Mouse (Mus musculus): ENCODE results near the gene Tmem98. TPM values are rescaled to one million over a fixed set of nuclear protein-coding genes. Genes with fewer than 3 reads are reported as not detected.

Gene Tmem98
- polyA plus RNA-seq, 1 experiment, result 10.9 TPM

DNA sequence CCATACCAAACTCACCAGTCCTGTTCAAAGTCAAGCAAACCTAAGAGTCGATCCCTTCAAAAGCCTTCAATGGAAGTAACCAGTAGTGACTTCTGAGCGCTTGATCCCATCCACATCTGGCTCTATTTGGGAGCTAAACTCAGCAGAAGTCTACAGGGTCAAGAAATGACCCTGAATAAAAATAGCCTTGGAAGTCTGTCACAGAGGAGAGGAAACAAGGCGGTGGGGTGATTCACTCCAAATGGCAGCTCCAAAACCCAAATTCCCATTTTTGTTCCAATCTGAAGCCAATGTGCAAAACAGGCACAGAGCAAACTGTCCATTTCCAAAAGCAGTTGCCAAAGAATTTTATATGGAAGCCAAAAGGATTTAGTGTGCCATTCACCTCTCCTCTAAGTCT, 38.8 kb upstream of the Tmem98 start:
- 97% methylated on average over 3 of the region's 3 CpGs for WGBS
- Histone ChIP-seq H3K36me3 (ENCODE audit: control insufficient read depth, insufficient read depth, low read length) (no peaks in the 10 kb centered on the region), H3K4me3 (ENCODE audit: control insufficient read depth, insufficient read depth, low read length) (no peak overlapping the region), H3K4me1 (replicated peaks; ENCODE audit: control insufficient read depth, insufficient read depth, low read length) (no peaks in the 10 kb centered on the region), H3K27ac (ENCODE audit: control insufficient read depth, insufficient read depth, low read length) (no peak overlapping the region), H3K27me3 (ENCODE audit: control insufficient read depth, insufficient read depth, low read length) (no peaks in the 10 kb centered on the region)
- TF ChIP-seq CTCF (IDR thresholded peaks at IDR 0.05; ENCODE audit: borderline replicate concordance, control insufficient read depth, extremely low read depth, insufficient read depth, low read length, poor library complexity) (no peak), POLR2A (IDR thresholded peaks at IDR 0.05; ENCODE audit: control insufficient read depth, extremely low read depth, insufficient read depth, low read length, poor library complexity) (no peak)
- no peak for DNase-seq

DNA sequence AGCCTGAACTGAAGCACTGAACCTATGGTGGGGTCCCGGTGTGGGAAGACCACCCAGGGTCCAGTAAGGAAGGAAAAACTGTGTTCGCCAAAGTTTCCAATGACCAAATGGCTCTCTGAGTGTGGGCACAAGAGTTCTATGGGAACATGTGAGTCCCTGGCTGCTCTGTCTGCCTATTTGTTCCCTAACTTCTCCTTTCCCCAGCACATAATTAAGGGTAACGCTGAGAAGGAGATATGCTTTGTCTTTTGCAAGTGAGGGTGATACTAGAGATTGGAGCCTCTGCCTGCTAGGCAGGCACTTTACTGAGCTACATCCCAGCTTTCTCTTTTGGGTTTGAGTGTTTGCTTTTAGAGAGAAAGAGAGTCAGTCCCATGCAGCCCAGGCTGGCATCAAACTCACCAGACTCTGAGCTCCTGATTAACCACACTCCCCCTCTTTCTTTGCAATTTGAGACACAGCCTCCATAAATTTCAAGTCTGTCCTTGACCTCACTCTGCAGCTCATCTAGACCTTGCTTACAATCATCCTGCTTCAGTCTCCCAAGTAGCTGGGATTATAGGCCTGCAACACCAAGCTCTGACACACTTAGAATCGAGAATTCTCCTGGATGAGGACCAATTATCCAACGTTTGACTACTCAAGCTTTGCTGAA, 38.3 kb upstream of the Tmem98 start:
- H3K36me3 ChIP-seq (ENCODE audit: control insufficient read depth, insufficient read depth, low read length), result no peaks in the 10 kb centered on the region
- TF ChIP-seq CTCF (IDR thresholded peaks at IDR 0.05; ENCODE audit: borderline replicate concordance, control insufficient read depth, extremely low read depth, insufficient read depth, low read length, poor library complexity) (no peak), POLR2A (IDR thresholded peaks at IDR 0.05; ENCODE audit: control insufficient read depth, extremely low read depth, insufficient read depth, low read length, poor library complexity) (no peak)
- H3K27me3 ChIP-seq (ENCODE audit: control insufficient read depth, insufficient read depth, low read length), result no peaks in the 10 kb centered on the region
- no peaks in the 10 kb centered on the region for H3K4me1 ChIP-seq (replicated peaks; ENCODE audit: control insufficient read depth, insufficient read depth, low read length)
- WGBS, result 82% methylated on average over 5 of the region's 5 CpGs
- no peak overlapping the region for H3K27ac ChIP-seq (ENCODE audit: control insufficient read depth, insufficient read depth, low read length)
- no peak for DNase-seq
- no peak overlapping the region for H3K4me3 ChIP-seq (ENCODE audit: control insufficient read depth, insufficient read depth, low read length)

DNA sequence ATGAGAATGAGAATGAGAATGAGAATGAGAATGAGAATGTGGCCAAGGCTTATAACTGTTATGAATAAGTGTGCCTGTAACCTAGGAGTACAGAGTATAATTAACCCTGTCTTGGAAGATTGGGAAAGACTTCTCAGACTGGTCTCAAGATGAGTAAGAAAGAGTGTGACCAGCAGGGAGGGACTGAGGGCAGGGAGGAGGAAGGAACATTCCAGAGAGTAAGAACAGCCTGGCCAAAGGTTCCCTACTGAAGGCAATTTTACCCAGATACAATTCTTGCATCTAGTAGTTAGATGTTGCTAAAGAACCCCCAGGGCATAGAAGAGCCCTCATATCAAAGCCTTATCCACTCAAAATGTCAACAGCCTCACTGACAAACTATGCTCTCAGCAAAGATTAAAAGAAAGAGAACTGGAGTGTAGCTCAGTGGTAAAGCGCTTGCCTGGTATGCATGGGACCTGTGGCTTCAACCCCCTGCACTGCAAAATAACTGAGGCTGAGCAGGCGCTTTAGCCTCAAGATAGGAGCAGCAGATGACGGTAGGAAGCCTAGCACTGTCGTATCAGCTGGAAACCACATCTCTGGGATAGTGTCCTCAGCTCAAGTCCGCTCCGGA, 37.3 kb upstream of the Tmem98 start:
- 91% methylated on average over 6 of the region's 6 CpGs for WGBS
- H3K4me3 ChIP-seq (ENCODE audit: control insufficient read depth, insufficient read depth, low read length), result no peak overlapping the region
- no peaks in the 10 kb centered on the region for H3K36me3 ChIP-seq (ENCODE audit: control insufficient read depth, insufficient read depth, low read length)
- H3K27ac ChIP-seq (ENCODE audit: control insufficient read depth, insufficient read depth, low read length), result no peak overlapping the region
- H3K27me3 ChIP-seq (ENCODE audit: control insufficient read depth, insufficient read depth, low read length), result no peaks in the 10 kb centered on the region
- TF ChIP-seq CTCF (IDR thresholded peaks at IDR 0.05; ENCODE audit: borderline replicate concordance, control insufficient read depth, extremely low read depth, insufficient read depth, low read length, poor library complexity), result no peak
- no peak for DNase-seq
- H3K4me1 ChIP-seq (replicated peaks; ENCODE audit: control insufficient read depth, insufficient read depth, low read length), result no peaks in the 10 kb centered on the region

DNA sequence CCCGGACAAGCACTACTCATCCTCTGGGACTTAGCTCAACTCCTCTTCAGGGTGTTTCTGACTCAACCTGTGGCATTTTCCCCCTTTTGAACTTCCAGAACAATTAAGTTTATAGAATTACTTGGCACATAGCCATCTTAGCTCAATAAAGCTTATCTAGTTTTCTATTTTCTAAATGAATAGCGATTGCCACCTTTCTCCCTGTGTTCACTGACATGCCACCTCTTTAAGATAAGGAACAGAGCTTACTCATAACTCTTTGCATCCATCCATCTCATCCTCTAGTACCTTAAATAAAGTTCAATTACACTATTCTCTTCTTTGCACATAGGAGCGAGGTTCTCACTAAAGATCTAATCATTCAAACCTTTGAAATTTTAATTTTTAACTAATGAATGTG, 34.4 kb upstream of the Tmem98 start:
- Histone ChIP-seq H3K27me3 (ENCODE audit: control insufficient read depth, insufficient read depth, low read length) (no peaks in the 10 kb centered on the region; the same call in 1 of the 2 replicates), H3K27ac (ENCODE audit: control insufficient read depth, insufficient read depth, low read length) (no peak overlapping the region), H3K4me3 (ENCODE audit: control insufficient read depth, insufficient read depth, low read length) (no peak overlapping the region), H3K36me3 (ENCODE audit: control insufficient read depth, insufficient read depth, low read length) (no peaks in the 10 kb centered on the region), H3K4me1 (replicated peaks; ENCODE audit: control insufficient read depth, insufficient read depth, low read length) (peaks cover 2% of the 10 kb centered on the region; the same call in 1 of the 2 replicates)
- WGBS, result 94% methylated on average over 3 of the region's 3 CpGs
- no peak for DNase-seq
- TF ChIP-seq POLR2A (IDR thresholded peaks at IDR 0.05; ENCODE audit: control insufficient read depth, extremely low read depth, insufficient read depth, low read length, poor library complexity), result no peak
- no peak for TF ChIP-seq CTCF (IDR thresholded peaks at IDR 0.05; ENCODE audit: borderline replicate concordance, control insufficient read depth, extremely low read depth, insufficient read depth, low read length, poor library complexity)

DNA sequence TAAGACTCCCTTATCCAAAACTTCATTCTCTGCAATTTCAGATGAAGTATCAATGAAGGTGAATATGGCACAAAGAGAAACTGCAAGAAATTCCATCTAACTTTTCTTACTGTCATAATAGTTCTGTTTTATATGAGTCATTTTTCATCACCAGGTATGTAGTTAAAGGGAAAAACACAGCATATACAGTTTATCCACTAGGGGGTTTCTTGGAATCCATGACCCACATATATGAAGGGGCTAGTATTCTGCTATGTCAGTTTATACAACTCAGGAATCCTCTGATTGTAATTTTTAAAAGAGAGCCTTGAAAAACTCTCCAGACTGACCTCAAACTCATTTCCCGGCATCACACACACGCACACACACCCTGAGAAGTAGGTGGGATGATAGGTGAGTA, 32.3 kb upstream of the Tmem98 start:
- 89% methylated on average over 2 of the region's 2 CpGs for WGBS
- peaks cover 2% of the 10 kb centered on the region; the same call in 1 of the 2 replicates for H3K4me1 ChIP-seq (replicated peaks; ENCODE audit: control insufficient read depth, insufficient read depth, low read length)
- H3K27ac ChIP-seq (ENCODE audit: control insufficient read depth, insufficient read depth, low read length), result no peak overlapping the region
- H3K36me3 ChIP-seq (ENCODE audit: control insufficient read depth, insufficient read depth, low read length), result no peaks in the 10 kb centered on the region
- no peaks in the 10 kb centered on the region; the same call in 1 of the 2 replicates for H3K27me3 ChIP-seq (ENCODE audit: control insufficient read depth, insufficient read depth, low read length)
- H3K4me3 ChIP-seq (ENCODE audit: control insufficient read depth, insufficient read depth, low read length), result no peak overlapping the region
- DNase-seq, result no peak
- TF ChIP-seq CTCF (IDR thresholded peaks at IDR 0.05; ENCODE audit: borderline replicate concordance, control insufficient read depth, extremely low read depth, insufficient read depth, low read length, poor library complexity) (no peak), POLR2A (IDR thresholded peaks at IDR 0.05; ENCODE audit: control insufficient read depth, extremely low read depth, insufficient read depth, low read length, poor library complexity) (no peak)

DNA sequence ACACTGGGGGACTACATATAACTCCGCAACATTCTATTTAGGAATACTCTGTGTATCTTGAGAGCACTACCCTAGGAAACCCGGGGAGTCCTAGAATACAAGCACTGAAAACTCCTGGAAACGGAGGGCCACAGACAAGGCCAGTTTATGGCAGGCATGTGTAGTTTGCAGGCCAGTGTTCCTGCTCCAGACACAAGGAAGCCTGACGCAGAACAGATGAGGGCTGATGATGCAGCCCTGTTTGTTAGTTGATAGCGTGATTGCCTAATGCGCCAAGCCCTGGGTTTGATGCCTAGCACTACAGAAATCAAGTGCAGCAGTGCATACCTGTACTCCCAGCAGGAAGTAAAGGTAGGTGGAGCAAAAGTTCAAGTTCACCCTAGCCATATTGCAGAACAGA, 31.8 kb upstream of the Tmem98 start:
- Histone ChIP-seq H3K4me3 (ENCODE audit: control insufficient read depth, insufficient read depth, low read length) (no peak overlapping the region), H3K4me1 (replicated peaks; ENCODE audit: control insufficient read depth, insufficient read depth, low read length) (peaks cover 2% of the 10 kb centered on the region; the same call in 1 of the 2 replicates), H3K27me3 (ENCODE audit: control insufficient read depth, insufficient read depth, low read length) (no peaks in the 10 kb centered on the region; the same call in 1 of the 2 replicates), H3K36me3 (ENCODE audit: control insufficient read depth, insufficient read depth, low read length) (no peaks in the 10 kb centered on the region), H3K27ac (ENCODE audit: control insufficient read depth, insufficient read depth, low read length) (no peak overlapping the region)
- DNase-seq, result no peak
- no peak for TF ChIP-seq CTCF (IDR thresholded peaks at IDR 0.05; ENCODE audit: borderline replicate concordance, control insufficient read depth, extremely low read depth, insufficient read depth, low read length, poor library complexity)
- TF ChIP-seq POLR2A (IDR thresholded peaks at IDR 0.05; ENCODE audit: control insufficient read depth, extremely low read depth, insufficient read depth, low read length, poor library complexity), result no peak
- 79% methylated on average over 6 of the region's 6 CpGs for WGBS
